Mouse (Mus musculus): ENCODE data around the gene Slc15a4.

DNA sequence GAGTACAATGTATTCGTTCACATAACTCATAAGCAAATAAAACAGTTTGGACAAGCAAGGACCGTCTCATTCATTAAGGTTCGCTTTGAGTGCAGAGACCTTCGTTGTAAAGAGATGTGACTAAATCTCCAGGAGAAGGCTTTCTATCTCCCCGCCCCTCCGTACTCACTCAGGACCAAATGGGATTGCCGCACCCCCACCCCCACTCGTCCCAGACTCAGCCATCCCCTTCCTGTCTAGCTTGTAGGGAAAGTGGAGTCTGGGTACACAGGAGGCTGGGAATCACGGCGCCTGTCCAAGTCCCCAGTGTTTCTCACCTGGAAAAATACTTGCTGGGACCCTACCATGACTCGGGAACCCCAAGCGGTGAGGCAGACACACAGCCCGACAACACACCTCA, 6.9 kb upstream of the Slc15a4 start:
- TF ChIP-seq CTCF (IDR thresholded peaks at IDR 0.05; ENCODE audit: low read depth), result no peak
- no peak for TF ChIP-seq EP300 (IDR thresholded peaks at IDR 0.05; ENCODE audit: low read depth)

All from liver, postnatal 0 days (tissue).